Mouse (Mus musculus) megakaryocyte, adult 5-6 weeks (primary cell): ENCODE measurements at regions not wholly inside any gene's neighbourhood (a gene's known extent, or its start where the extent isn't known, plus 50 kb on each side); places are given as distances from the start of the nearest gene placed in this dataset.

Source experiments
- ATAC-seq: 2 replicates; pipeline ENCODE4 v1.8.0; 2016; ENCODE audit warnings: mild to moderate bottlenecking, inconsistent platforms; ENCODE audit not compliant: poor library complexity, severe bottlenecking

GRCm38 (mm10) chr10:118621546-118621945 lies 180.7 kb downstream of the Ifng start:
- ATAC-seq, result no peak

- no peak for ATAC-seq
These were observed 181.3 kb downstream of the Ifng start for GRCm38 (mm10) chr10:118622131-118622530.

GRCm38 (mm10) chr10:118622916-118623315 lies 182.1 kb downstream of the Ifng start:
- ATAC-seq, result no peak

- ATAC-seq, result no peak
These were observed 183.5 kb downstream of the Ifng start for GRCm38 (mm10) chr10:118624368-118624767.

- peak; percentile 58 for ATAC-seq
These were observed 187.2 kb downstream of the Ifng start for GRCm38 (mm10) chr10:118628000-118628399.

GRCm38 (mm10) chr10:118629360-118630040 lies 188.7 kb downstream of the Ifng start:
- ATAC-seq, result no peak

GRCm38 (mm10) chr10:118631786-118632185 lies 190.9 kb downstream of the Ifng start:
- ATAC-seq, result no peak

- no peak for ATAC-seq
These were observed 191.3 kb downstream of the Ifng start for GRCm38 (mm10) chr10:118632187-118632586.

GRCm38 (mm10) chr10:118633429-118633828 lies 192.6 kb downstream of the Ifng start:
- ATAC-seq, result peak; percentile 79

- ATAC-seq, result no peak
These were observed 198.3 kb downstream of the Ifng start for GRCm38 (mm10) chr10:118639097-118639496.

GRCm38 (mm10) chr10:118640121-118640809 lies 199.4 kb downstream of the Ifng start:
- ATAC-seq, result no peak

- no peak for ATAC-seq
These were observed 200.1 kb downstream of the Ifng start for GRCm38 (mm10) chr10:118640810-118641427.

- ATAC-seq, result peak; percentile 43; the same call in 1 of the 2 replicates
These were observed 202.8 kb downstream of the Ifng start for GRCm38 (mm10) chr10:118643622-118644021.

GRCm38 (mm10) chr10:118648111-118648510 lies 207.3 kb downstream of the Ifng start:
- ATAC-seq, result no peak

GRCm38 (mm10) chr10:118656561-118656960 lies 213.4 kb downstream of the Dyrk2 start:
- ATAC-seq, result no peak

GRCm38 (mm10) chr10:118666009-118666408 lies 204.0 kb downstream of the Dyrk2 start:
- ATAC-seq, result 0 out of 2 replicates have a peak, but pooled peaks have one; percentile 27

- ATAC-seq, result no peak
These were observed 194.1 kb downstream of the Dyrk2 start for GRCm38 (mm10) chr10:118675816-118676465.

- no peak for ATAC-seq
These were observed 191.1 kb downstream of the Dyrk2 start for GRCm38 (mm10) chr10:118678750-118679418.

- ATAC-seq, result no peak
These were observed 190.5 kb downstream of the Dyrk2 start for GRCm38 (mm10) chr10:118679507-118679906.

GRCm38 (mm10) chr10:118680896-118681295 lies 189.1 kb downstream of the Dyrk2 start:
- no peak for ATAC-seq

- ATAC-seq, result no peak
These were observed 186.7 kb downstream of the Dyrk2 start for GRCm38 (mm10) chr10:118683356-118683755.
